Mouse (Mus musculus): ENCODE measurements at regions not wholly inside any gene's neighbourhood (a gene's known extent, or its start where the extent isn't known, plus 50 kb on each side); places are given as distances from the start of the nearest gene placed in this dataset.

GRCm38 (mm10) chr6:67186537-67187274 lies 51.3 kb upstream of the Serbp1 start:
- peak; percentile 22 for DNase-seq

DNA sequence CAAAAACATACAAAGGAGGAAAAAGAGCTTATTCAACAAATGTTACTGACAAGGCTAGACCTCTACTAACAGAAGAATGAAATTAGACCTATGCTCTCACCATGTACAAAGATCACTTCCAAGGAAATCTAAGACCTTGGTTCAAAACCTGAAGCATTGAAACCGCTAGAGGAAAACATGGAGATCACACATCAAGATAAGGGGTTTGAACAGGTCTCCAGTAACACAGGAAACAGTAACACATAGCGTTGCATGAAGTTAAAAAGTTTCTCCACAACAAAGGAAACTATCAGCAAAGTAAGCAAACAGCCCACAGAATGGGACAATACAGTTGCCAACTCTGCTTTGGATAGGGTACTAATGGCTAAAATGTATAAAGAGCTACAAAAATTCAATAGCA lies 53.3 kb upstream of the Serbp1 start:
- DNase-seq: no peak

GRCm38 (mm10) chr6:67183481-67184215 lies 54.3 kb upstream of the Serbp1 start:
- peak; percentile 50 for DNase-seq

DNA sequence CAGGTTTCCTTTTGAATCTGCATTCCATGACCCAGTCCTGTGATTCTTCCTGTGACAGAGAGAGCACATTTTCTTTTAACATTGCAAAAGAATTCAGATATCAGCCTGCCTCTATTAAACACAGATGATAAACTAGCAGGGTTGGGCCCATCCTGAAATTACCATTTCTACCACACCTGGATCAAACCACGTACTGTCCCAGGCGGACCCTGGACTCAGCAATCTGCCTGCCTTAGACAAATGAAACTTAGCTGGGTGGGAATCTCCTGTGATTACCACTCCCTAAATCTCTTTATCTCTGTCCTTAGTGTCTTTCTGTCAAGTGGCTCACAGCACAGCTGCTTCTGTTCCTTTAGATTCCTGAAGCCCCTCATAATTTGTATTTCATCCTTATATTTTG lies 55.5 kb upstream of the Serbp1 start:
- DNase-seq: no peak

DNA sequence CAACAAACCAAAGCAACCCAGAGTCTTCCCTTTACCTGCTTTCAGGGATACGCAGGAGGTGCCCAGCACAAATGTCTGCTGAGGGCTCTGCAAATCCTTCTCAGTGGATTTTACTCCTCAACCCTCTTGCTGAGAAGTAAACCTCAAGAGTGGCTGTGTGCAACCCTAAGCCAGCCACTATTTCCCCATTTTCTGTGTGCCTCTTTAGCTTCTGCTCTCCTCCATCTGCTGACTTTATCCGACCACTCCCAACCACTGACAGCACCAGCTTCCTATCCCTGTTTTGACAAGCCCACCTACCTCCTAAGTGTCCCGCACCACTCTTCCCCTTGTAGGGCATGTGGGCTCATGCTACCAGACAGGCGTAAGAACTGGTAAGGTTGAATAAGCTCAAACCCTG lies 56.5 kb upstream of the Serbp1 start:
- no peak for DNase-seq

DNA sequence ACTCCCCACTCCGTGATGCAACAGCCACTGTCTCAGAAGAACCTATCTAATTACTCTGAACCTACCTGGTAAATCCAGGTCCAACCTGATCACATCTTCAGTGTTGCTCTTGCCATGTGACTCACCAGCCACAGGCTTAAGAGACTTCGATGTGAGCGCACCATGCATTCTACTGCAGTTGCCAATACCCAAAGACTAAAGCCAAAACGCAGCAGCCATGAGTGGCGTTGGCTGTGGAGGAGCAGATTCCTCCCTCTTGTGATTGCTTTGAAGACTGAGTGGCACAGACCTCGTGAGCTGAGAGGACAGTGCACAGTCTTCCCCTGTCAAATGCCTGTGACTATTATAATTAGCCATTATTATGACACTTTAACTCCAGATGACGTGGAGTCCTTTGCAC lies 58.6 kb upstream of the Serbp1 start:
- DNase-seq: no peak

- no peak for DNase-seq
These were observed 59.4 kb upstream of the Serbp1 start for GRCm38 (mm10) chr6:67178531-67178930.

GRCm38 (mm10) chr6:67178101-67178500 lies 59.9 kb upstream of the Serbp1 start:
- DNase-seq: no peak

- no peak for DNase-seq
These were observed 67.4 kb upstream of the Serbp1 start for GRCm38 (mm10) chr6:67170674-67170946.

DNA sequence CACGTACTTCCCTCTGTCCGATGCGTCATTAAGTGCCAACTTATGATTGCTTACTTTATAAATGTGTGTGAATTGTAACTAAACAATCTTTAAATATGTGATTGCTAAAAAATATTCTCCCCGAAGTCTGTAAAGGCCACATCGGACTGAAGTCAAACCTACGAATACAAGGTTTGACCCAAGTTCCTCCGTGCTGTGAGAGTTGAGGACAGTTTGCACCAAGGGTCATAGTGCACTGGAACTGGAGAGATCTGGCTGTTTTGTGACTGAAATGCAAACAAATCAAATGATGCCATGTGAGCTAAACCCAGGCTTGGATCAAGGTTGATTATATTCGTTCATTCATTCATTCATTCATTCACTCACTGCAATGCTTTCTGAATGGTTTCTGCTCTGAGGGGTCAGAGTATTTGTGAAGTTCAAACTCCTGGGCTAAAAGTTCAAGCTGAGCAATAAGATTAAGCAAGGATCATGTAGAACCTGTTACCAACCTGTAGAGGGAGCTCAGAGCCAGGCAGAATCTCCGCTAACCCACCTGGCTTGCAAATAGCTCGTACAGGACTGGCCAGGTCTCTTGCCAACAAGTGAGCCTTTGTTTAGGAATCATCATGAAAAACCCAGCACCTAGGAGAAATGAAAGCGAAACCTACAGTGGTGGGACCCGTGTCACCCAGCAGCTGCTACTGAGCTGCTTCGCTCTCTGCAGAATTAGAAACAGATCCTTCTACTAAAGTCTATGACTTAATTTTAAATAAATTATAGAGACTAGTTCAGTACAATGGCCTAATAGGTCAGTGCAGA lies 67.9 kb upstream of the Serbp1 start:
- peak; percentile 59 for DNase-seq

GRCm38 (mm10) chr6:67168803-67169202 lies 69.2 kb upstream of the Serbp1 start:
- no peak for DNase-seq

GRCm38 (mm10) chr6:67168031-67168777 lies 69.8 kb upstream of the Serbp1 start:
- no peak for DNase-seq

- no peak for DNase-seq
These were observed 72.9 kb upstream of the Serbp1 start for GRCm38 (mm10) chr6:67165091-67165490.

DNA sequence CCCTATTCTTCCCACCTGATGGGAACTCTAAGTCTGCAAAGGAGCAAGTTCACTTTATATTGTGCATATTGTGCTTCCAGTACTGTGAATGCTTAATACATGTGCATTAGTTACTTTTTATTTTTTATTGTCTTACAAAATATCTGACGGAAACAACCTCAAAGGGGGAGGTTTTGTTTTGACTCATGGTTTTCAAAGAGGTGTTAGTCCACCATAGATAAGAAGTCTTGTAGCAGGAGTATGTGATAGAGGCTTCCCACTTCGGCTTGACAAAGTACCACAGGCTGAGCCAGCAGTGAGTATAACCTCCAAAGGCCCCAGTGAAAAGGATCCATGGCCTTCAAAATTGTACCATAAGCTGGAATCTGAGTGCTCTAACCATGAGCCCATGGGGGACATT lies 74.0 kb upstream of the Serbp1 start:
- no peak for DNase-seq

DNA sequence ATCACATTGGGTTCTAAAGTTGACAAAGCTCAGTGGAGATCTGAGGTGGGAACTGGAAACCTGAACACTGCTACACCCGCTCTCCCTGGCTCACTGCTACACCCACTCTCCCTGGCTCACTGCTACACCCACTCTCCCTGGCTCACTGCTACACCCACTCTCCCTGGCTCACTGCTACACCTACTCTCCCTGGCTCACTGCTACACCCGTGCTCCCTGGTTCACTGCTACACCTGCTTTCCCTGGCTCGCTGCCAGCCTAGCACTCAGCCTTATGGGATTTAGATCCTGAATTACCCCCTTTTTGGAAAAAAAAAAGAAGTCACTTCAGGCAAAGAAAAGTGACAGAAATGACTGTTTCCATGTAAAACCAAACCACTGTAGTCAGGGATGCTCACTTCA lies 75.2 kb upstream of the Serbp1 start:
- DNase-seq: no peak

- no peak for DNase-seq
These were observed 76.4 kb upstream of the Serbp1 start for GRCm38 (mm10) chr6:67161610-67162009.

DNA sequence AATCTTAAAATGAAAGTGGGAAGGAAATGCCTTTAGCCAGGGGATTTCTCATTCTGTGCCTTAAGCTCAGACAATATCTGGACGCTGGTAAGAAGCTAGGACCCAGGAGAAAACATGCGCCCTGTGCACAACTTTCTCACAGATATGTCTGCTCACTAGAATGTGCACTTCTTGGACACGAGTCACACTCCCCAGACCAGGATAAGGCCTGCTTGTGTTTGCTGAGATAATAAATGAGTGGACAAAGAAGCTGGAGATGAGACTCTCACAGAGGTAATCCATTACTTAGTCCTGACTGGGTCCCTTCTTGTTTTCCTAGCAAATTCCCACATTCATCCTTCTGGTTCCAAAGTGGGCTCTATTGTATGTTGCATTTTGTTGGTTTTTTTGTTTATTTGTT lies 77.4 kb upstream of the Serbp1 start:
- DNase-seq: no peak

- DNase-seq: no peak
These were observed 78.1 kb upstream of the Serbp1 start for GRCm38 (mm10) chr6:67159726-67160523.

- DNase-seq: no peak
These were observed 78.8 kb upstream of the Serbp1 start for GRCm38 (mm10) chr6:67159224-67159623.

GRCm38 (mm10) chr6:67158765-67159164 lies 79.2 kb upstream of the Serbp1 start:
- DNase-seq: peak; percentile 92

DNA sequence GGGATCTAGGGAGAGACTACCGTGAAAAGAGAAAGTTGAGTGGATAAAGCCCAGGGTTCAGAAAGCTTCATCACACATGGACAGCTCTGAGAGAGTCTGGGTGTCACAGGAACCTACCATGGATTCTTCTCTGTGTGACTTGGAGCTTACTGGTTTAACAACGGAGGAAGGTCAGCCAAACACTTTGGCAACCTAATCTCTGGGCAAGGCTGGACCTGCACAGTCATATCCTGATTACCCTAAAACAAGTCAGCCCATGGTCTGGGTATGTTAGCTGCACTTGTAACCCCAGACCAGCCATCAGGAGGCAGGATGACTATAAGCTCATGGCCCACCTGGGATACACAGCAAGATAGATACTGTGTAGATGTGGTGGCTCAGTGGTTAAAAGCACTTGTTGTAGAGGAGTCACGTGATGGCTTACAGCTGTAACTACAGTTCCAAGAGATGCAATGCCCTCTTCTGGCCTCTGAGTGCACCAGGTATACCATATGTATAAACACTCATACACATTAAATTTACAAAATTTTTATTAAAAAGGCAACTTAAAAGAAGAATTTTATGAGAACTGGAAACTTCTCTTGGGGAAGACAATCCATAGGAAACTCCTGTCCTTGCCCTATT lies 85.0 kb upstream of the Serbp1 start:
- DNase-seq: no peak

- no peak for DNase-seq
These were observed 86.5 kb upstream of the Serbp1 start for GRCm38 (mm10) chr6:67151515-67151914.
